Mouse (Mus musculus): ENCODE results near the gene Tmtc2.

- no peak for TF ChIP-seq POLR2A (IDR thresholded peaks at IDR 0.05; ENCODE audit: borderline replicate concordance, insufficient read depth, low read length)
- no peak for TF ChIP-seq CTCF (IDR thresholded peaks at IDR 0.05; ENCODE audit: borderline replicate concordance, insufficient read depth, low read depth, low read length)
These were observed 109.9 kb downstream of the Tmtc2 start for GRCm38 (mm10) chr10:105464378-105464777.
